Mouse (Mus musculus): ENCODE results near the gene Prim1.

Gene Prim1

DNA sequence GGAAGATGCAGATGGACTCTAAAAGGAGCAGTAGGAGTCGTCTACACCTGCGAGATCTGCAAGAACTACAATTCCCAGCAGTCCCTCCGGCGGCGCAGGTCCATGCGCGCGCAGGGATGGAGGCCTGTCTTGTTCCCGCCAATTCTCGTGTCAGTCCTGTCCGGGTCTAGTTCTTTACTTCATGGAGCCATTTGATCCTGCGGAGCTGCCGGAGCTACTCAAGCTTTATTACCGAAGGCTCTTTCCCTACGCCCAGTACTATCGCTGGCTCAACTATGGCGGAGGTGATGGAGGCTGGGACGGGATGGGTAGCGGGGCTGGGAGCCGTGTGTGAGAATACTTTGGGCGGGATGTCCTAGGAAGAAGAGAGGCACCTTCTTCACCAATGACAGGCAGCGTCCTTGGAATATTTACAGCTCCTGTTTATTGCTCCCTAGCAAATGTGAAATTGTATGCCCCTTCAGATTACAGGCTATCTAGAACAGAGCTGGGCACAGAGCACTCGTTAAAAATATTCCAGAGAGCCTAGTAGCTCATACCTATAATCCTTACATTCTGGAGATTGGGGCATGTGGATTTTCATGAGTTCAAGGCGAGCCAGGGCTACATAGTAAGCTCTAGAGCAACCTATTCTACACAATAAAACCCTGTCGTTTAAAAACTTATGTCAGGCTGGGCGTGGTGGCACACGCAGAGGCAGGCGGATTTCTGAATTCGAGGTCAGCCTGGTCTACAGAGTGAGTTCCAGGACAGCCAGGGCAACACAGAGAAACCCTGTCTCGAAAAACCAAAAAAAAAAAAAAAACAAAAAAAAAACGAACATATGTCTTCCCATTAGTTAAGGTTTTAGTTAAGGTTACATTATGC lies at the start of gene Prim1:
TSS of gene Prim1 (plus strand) at position 101 of the 867 bp plus-strand sequence.
- ChIA-PET CTCF (interaction anchor here (0.6 to 1.4 kb wide), 6 partner anchors 24 to 521 kb away, joined by 3 to 9 read pairs (median 3); no protein-coding TSS in a partner anchor), POLR2A (interaction anchor here (0.6 to 3.6 kb wide), 24 partner anchors 10 to 697 kb away, joined by 3 to 78 read pairs (median 5); partner anchors contain the start of genes Atp5b (in 3 of the 4), Naca (in 3 of the 4), Baz2a (in 1 of the 4) and Nab2 (in 1 of the 4))

DNA sequence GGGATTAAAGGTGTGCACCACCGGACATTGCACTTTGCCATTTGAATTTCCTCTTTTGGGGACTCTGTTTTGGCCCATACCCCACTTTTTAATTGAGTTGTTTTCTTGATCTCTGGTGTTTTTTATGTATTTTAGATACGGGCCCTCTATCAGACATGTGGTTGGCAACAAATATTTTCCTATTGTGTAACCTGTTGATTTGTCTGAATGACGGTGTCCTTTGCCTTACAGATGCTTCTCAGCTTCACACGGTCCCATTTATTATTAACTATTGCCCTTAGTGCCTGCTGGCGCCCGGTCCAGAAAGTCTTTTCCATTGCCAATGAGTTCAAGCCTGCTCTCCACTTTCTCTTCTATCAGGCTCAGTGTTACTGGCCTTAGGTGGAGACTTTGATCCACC lies 48.5 kb upstream of the Prim1 start:
- POLR2A ChIA-PET = interaction anchor here in 1 of 4 experiments (0.6 to 1.4 kb wide), 4 partner anchors 8 to 291 kb away, joined by 3 to 8 read pairs (median 4); no protein-coding TSS in a partner anchor
- CTCF ChIA-PET = no interaction called here

GRCm38 (mm10) chr10:127969820-127970219 lies 45.1 kb upstream of the Prim1 start:
- POLR2A ChIA-PET = interaction anchor here in 1 of 4 experiments (1.6 to 2.0 kb wide), 2 partner anchors 31 to 69 kb away, joined by 4 read pairs; no protein-coding TSS in a partner anchor

DNA sequence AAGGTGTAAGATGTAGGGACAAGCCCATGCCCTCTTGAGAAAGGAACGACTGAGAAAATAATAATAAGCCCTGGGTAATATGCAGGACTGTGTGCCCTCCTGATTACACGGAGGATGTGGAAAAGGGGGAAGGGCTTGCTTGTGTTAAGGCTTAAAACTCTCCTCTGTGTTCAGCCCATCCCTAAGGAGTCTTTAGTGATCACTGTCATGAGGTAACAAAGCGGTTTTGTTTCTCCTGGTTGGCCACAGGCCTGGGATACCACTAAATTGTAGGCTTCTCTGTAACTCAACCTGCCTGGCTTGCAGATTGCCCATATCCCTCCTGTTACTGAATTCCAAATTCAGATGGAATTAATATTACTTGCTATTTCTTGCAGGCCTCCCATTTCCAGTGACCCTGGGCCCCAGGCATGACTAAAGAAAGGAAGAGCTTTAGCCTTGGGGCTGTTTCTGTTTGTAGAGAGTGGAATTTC lies 44.6 kb upstream of the Prim1 start:
- ChIA-PET CTCF (interaction anchor here in 2 of 4 experiments (1.0 to 3.1 kb wide), 2 partner anchors 14 to 38 kb away, joined by 3 to 9 read pairs; no protein-coding TSS in a partner anchor), POLR2A (interaction anchor here in 1 of 4 experiments (0.7 to 2.0 kb wide), 3 partner anchors 30 to 765 kb away, joined by 3 to 4 read pairs (median 4); no protein-coding TSS in a partner anchor)

More at GRCm38 (mm10) chr10:127969820-127970219, 45.1 kb upstream of the Prim1 start:
- CTCF ChIA-PET = interaction anchor here in 1 of 4 experiments (0.7 kb wide), 1 partner anchor 461 kb away, joined by 3 read pairs; no protein-coding TSS in a partner anchor

- CTCF ChIA-PET = interaction anchor here in 2 of 4 experiments (1.0 to 3.1 kb wide), 2 partner anchors 14 to 37 kb away, joined by 3 to 9 read pairs; no protein-coding TSS in a partner anchor
- POLR2A ChIA-PET = interaction anchor here in 1 of 4 experiments (2.0 kb wide), 1 partner anchor 30 kb away, joined by 4 read pairs; no protein-coding TSS in a partner anchor
Observed at GRCm38 (mm10) chr10:127971135-127971534, 43.8 kb upstream of the Prim1 start.

GRCm38 (mm10) chr10:127974062-127974461 lies 40.9 kb upstream of the Prim1 start:
- CTCF ChIA-PET = interaction anchor here in 1 of 4 experiments (2.4 kb wide), 1 partner anchor 18 kb away, joined by 9 read pairs; no protein-coding TSS in a partner anchor
- POLR2A ChIA-PET = interaction anchor here in 1 of 4 experiments (1.1 kb wide), 1 partner anchor 8 kb away, joined by 3 read pairs; no protein-coding TSS in a partner anchor

- ChIA-PET CTCF (interaction anchor here in 2 of 4 experiments (1.1 to 2.4 kb wide), 2 partner anchors 19 to 33 kb away, joined by 3 to 9 read pairs; no protein-coding TSS in a partner anchor), POLR2A (no interaction called here)
Observed at GRCm38 (mm10) chr10:127975503-127975902, 39.5 kb upstream of the Prim1 start.

- ChIA-PET POLR2A (interaction anchor here in 1 of 4 experiments (1.3 kb wide), 1 partner anchor 55 kb away, joined by 3 read pairs; no protein-coding TSS in a partner anchor), CTCF (interaction anchor here in 2 of 4 experiments (0.6 to 1.0 kb wide), 5 partner anchors 13 to 429 kb away, joined by 3 to 5 read pairs (median 5); partner anchors contain the start of gene Myo1a (in 1 of the 2))
Observed at GRCm38 (mm10) chr10:127984650-127985049, 30.3 kb upstream of the Prim1 start.

GRCm38 (mm10) chr10:127985601-127986000 lies 29.4 kb upstream of the Prim1 start:
- POLR2A ChIA-PET = interaction anchor here in 2 of 4 experiments (0.7 to 1.3 kb wide), 3 partner anchors 16 to 54 kb away, joined by 3 to 4 read pairs (median 3); partner anchors contain the start of gene Prim1 (in 1 of the 2)
- CTCF ChIA-PET = interaction anchor here in 3 of 4 experiments (0.8 to 1.4 kb wide), 7 partner anchors 12 to 344 kb away, joined by 3 to 5 read pairs (median 5); no protein-coding TSS in a partner anchor

DNA sequence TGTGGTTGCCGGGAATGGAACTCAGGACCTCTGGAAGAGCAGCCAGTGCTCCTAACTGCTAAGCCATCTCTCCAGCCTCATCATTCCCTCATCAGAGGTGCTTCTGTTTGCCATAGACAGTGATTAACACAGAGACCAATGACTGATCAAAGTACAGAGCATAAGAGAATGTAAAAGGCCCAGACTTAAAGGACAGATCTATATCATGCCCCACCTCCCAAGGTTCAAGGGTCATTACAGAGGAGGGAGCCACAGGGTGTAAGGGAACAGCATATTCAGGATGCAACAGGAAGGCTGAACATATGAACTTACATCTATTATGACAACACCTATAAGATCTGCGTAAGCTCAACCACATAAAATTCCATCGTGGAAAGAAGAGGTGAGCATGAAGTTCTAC lies 18.3 kb upstream of the Prim1 start:
- ChIA-PET POLR2A (no interaction called here), CTCF (no interaction called here)

DNA sequence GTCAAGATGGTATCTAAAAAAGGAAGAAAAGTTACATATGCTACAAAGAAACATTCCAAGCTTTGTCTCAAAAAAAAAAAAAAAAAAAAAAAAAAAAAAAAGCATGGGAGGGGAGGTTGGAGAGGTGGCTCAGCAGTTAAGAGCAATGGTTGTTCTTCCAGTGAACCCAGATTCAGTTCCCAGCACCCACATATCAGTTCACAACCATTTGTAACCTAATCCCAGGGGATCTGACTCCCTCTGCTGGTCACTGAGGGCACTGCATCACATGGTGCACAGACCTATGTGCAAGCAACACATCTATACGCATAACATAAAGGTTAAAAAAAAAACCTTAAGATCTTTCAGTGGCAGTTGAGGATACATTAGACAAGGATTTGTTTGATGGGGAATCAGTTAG lies 16.7 kb upstream of the Prim1 start:
- CTCF ChIA-PET = interaction anchor here (0.6 to 1.9 kb wide), 11 partner anchors 10 to 502 kb away, joined by 3 to 6 read pairs (median 4); no protein-coding TSS in a partner anchor
- POLR2A ChIA-PET = interaction anchor here in 1 of 4 experiments (0.7 to 1.0 kb wide), 2 partner anchors 37 to 51 kb away, joined by 3 read pairs; partner anchors contain the start of gene Naca

DNA sequence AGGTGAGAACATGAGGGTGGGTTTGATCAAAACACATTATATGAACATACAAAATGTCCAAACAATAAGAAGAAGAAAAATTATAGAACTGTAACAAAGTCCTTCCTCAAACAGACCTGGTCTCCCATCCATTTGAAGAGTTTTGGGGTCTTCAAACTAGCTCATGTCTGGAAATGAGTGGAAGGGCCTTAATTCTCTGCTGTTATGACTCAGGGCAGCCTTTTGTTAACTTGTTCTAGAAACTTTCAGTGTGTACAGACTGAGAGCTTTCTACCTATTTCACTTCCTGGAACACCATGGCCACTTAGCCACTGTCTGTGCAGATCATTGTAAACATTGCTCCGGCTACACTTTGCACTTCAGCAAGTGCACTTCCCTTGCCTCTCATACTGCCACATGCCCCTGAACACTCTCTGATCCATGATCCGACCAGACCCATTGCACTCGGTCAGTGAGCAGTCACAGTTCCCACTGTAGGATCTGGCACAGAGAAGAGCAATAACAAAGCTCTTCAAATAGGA lies 11.6 kb upstream of the Prim1 start:
- POLR2A ChIA-PET = no interaction called here
- CTCF ChIA-PET = interaction anchor here in 3 of 4 experiments (0.5 to 0.9 kb wide), 6 partner anchors 56 to 853 kb away, joined by 3 to 10 read pairs (median 4); no protein-coding TSS in a partner anchor

- ChIA-PET CTCF (interaction anchor here in 2 of 4 experiments (0.6 to 2.2 kb wide), 2 partner anchors 49 to 77 kb away, joined by 3 to 7 read pairs; no protein-coding TSS in a partner anchor), POLR2A (no interaction called here)
Observed at GRCm38 (mm10) chr10:128004918-128005317, 10.1 kb upstream of the Prim1 start.

DNA sequence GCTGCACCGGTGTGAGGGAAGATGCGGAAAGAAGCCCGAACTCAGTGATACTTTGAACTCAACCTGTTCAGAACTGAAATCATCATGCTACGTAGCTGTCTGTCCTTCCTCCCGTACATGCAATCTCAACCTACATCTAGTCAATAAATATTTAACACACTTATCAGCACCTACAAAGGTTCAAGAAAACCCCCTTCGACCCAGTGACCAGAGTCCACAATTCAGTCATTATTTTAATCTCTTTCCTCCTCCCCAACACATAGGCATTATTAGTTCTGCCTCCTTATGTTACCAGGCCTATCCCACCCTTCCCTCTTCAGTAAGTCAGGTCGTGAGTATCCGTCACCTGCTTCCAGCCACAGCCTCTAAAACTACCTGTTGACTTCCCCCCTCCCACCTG lies 9.5 kb upstream of the Prim1 start:
- ChIA-PET CTCF (interaction anchor here in 2 of 4 experiments (0.6 to 2.2 kb wide), 2 partner anchors 49 to 78 kb away, joined by 3 to 7 read pairs; no protein-coding TSS in a partner anchor), POLR2A (no interaction called here)

DNA sequence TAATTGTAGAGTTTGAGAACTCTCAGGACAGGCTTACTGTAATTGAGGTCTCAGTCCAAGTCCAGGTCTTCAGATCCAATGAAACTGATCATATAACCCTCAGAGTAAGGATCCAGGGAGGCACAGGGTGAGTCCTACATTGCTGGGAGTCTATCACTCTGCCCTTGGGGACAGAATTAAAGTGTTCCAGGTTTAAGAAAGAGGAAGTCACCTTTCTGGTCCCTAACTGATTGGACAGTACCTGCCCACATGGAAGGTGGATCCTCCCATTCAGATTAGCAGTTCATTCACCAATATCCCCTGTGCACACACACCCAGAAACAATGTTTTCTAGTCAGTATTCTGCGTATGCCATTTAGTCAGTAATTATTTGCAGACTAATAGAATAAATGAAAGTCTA lies 7.5 kb upstream of the Prim1 start, which contains the start of gene Hsd17b6:
TSS of gene Hsd17b6 (minus strand) at position 166 of the 400 bp plus-strand sequence.
- POLR2A ChIA-PET = interaction anchor here in 2 of 4 experiments (0.7 to 1.3 kb wide), 4 partner anchors 18 to 695 kb away, joined by 3 to 5 read pairs (median 4); no protein-coding TSS in a partner anchor
- CTCF ChIA-PET = interaction anchor here (0.8 to 1.3 kb wide), 18 partner anchors 46 to 499 kb away, joined by 3 to 33 read pairs (median 8); partner anchors contain the start of gene Stat6 (in 1 of the 4)

DNA sequence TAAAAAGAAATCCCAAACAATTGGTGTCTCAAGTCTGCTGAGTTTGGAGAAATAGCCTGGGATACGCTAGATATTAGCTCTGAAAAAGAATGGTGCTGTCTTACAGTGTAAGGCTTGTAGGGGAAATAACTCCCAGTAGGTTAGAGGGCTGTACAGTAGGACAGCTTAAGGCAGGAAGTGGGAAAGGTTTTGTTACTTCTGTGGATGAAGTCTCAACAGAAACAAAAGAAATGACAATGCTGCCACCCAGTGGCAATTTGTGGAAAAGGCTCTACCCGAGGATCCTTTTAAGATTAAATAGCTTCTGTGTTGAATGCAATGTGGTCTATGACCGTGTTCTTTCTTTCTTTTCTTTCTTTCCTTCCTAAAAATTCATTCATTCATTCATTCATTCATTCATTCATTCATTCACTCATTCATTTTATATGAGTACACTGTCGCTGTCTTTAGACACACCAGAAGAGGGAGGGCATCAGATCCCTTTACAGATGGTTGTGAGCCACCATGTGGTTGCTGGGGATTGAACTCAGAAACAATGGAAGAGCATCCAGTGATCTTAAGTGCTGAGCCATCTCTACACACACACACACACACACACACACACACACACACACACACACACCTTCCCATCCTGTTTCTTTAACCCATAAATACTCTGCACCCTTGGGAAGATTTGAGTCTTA lies 6.6 kb upstream of the Prim1 start:
- POLR2A ChIA-PET = interaction anchor here in 3 of 4 experiments (0.6 to 1.3 kb wide), 11 partner anchors 11 to 387 kb away, joined by 3 to 5 read pairs (median 4); partner anchors contain the start of genes Lrp1 (in 1 of the 3), Nab2 (in 1 of the 3) and Stat6 (in 1 of the 3)
- CTCF ChIA-PET = interaction anchor here (0.6 to 1.3 kb wide), 72 partner anchors 9 to 669 kb away, joined by 3 to 33 read pairs (median 4); partner anchors contain the start of genes Stat6 (in 2 of the 4), Gpr182 (in 1 of the 4), Lrp1 (in 1 of the 4) and Nab2 (in 1 of the 4)

DNA sequence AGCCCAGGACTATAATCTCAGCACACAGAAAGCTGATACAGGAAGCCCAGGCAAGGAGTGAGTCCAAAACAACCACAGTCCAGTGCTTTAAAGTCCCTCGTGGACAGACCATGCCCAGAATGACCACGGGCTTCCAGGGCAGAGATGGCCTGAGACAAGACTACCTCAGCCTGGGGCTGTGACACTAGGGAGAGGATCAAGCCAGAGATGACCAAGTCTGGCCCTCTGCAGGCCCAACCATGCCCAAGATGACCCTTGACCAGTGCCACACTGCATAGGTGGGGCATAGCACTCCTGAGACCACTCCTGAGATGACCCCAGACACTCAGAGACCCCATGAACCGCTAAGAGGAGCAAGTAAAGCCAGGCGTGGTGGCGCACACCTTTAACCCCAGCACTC lies 5.2 kb upstream of the Prim1 start:
- ChIA-PET POLR2A (no interaction called here), CTCF (interaction anchor here in 2 of 4 experiments (0.6 to 1.0 kb wide), 3 partner anchors 32 to 367 kb away, joined by 3 read pairs; partner anchors contain the start of gene Stat6 (in 1 of the 2))

Data from embryonic stem cell, embryonic (primary cell).